Mouse (Mus musculus) ES-Bruce4 (cell line): ENCODE data around the gene Rgl3. TPM values are rescaled to one million over a fixed set of nuclear protein-coding genes. Genes with fewer than 3 reads are reported as not detected.

ENCODE experiments used
- H3K27ac ChIP-seq: 2 replicates; pipeline ENCODE4 v1.5.1; 2012; ENCODE audit warnings: low read length, inconsistent platforms; ENCODE audit not compliant: insufficient read depth
- H3K27me3 ChIP-seq: 2 replicates; pipeline ENCODE4 v1.6.1; 2012; ENCODE audit warnings: mild to moderate bottlenecking, low read length, inconsistent platforms; ENCODE audit not compliant: control insufficient read depth, poor library complexity, insufficient read depth, severe bottlenecking
- H3K36me3 ChIP-seq: 2 replicates; pipeline ENCODE4 v1.6.1; 2012; ENCODE audit warnings: inconsistent platforms, mild to moderate bottlenecking, low read length, moderate library complexity; ENCODE audit not compliant: control insufficient read depth, poor library complexity, insufficient read depth, severe bottlenecking
- H3K4me1 ChIP-seq: one replicate; pipeline ENCODE4 v1.8.1; 2011; ENCODE audit warnings: low read length; ENCODE audit not compliant: control insufficient read depth, insufficient read depth
- H3K4me3 ChIP-seq: 2 replicates; pipeline ENCODE4 v1.5.1; 2011; ENCODE audit warnings: low read depth, mild to moderate bottlenecking, low read length
- H3K9ac ChIP-seq: 2 replicates; pipeline ENCODE4 v1.6.1; 2012; ENCODE audit warnings: low read depth, mild to moderate bottlenecking, inconsistent platforms; ENCODE audit not compliant: poor library complexity, severe bottlenecking
- H3K9me3 ChIP-seq: replicated peaks from 2 replicates; pipeline ENCODE4 v1.6.1; 2012; ENCODE audit warnings: mild to moderate bottlenecking, low read length, inconsistent platforms; ENCODE audit not compliant: control insufficient read depth, poor library complexity, insufficient read depth, severe bottlenecking
- CTCF ChIP-seq: IDR thresholded peaks from one replicate; pipeline ENCODE4 v1.8.1; 2011; ENCODE audit warnings: low read depth, low read length
- EP300 ChIP-seq: IDR thresholded peaks from 2 replicates; pipeline ENCODE4 v1.6.1; 2011; ENCODE audit warnings: low read depth, low read length; ENCODE audit not compliant: insufficient read depth
- POLR2A ChIP-seq: IDR thresholded peaks from one replicate; pipeline ENCODE4 v1.8.1; 2011; ENCODE audit warnings: low read length; ENCODE audit not compliant: insufficient read depth
- polyA plus RNA-seq: library from polyadenylated mRNA; stranded (reverse); fragments of >200 nt; gene quantifications from 2 replicates; pipeline ENCODE4 v1.2.4, GENCODE M21; 2011; ENCODE audit warnings: low read depth; ENCODE audit not compliant: missing spikeins, insufficient read depth, insufficient read length

The Rgl3 gene
- polyA plus RNA-seq, 1 experiment, result 9.2 TPM

DNA sequence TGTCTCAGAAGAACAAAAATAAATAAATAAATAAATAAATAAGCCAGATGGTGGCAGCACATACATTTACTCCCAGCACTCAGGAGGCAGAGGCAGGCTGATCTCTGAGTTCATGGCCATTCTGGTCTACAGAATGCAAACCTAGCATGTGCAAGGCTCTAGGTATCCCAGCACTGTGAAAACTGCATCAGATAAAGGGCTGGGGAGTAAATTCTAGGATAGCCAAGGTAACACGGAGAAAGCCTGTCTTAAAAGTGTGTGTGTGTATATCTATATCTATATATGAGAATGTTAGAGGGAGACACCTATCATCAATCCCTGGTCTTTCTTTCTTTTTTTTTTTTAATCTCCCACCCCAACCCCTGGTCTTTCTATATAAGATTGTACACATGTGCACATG is 63.7 kb downstream of the Rgl3 start:
- H3K27ac ChIP-seq, result no peak overlapping the region
- no peak for TF ChIP-seq CTCF
- no peaks in the 10 kb centered on the region for H3K9me3 ChIP-seq
- H3K27me3 ChIP-seq, result no peaks in the 10 kb centered on the region
- H3K36me3 ChIP-seq, result no peaks in the 10 kb centered on the region
- no peak overlapping the region for H3K4me3 ChIP-seq
- H3K9ac ChIP-seq, result no peak overlapping the region
- no peaks in the 10 kb centered on the region for H3K4me1 ChIP-seq

- Histone ChIP-seq H3K27ac (no peak overlapping the region), H3K9ac (no peak overlapping the region), H3K36me3 (no peaks in the 10 kb centered on the region), H3K27me3 (no peaks in the 10 kb centered on the region), H3K9me3 (no peaks in the 10 kb centered on the region), H3K4me1 (no peaks in the 10 kb centered on the region), H3K4me3 (no peak overlapping the region)
- TF ChIP-seq CTCF (no peak), EP300 (no peak), POLR2A (no peak)
Observed at GRCm38 (mm10) chr9:21925034-21925433, 64.2 kb downstream of the Rgl3 start.

DNA sequence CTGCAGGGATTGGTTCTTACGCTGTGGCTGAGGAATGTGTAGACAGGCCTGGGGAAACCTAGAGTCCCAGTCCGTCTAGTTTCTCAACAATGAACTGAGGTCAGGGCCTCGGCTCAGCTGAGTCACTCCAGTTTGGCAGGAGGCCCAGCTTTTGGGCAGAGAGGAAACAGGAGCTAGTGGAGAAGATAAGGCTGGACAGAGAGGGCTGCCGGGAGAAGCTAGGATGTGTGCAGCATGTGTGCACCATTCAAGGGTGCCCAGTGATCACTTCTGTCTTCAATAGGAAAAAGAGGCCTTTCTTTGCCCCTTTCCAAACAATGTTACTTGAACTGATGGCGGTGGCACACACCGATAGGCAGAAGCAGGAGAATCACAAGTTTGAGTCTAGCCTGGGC is 65.2 kb downstream of the Rgl3 start:
- Histone ChIP-seq H3K4me1 (no peaks in the 10 kb centered on the region), H3K27ac (0 out of 2 replicates have a peak overlapping the region, but pooled peaks have one; percentile 12), H3K9ac (no peak overlapping the region), H3K9me3 (no peaks in the 10 kb centered on the region), H3K4me3 (no peak overlapping the region), H3K36me3 (no peaks in the 10 kb centered on the region), H3K27me3 (no peaks in the 10 kb centered on the region)
- no peak for TF ChIP-seq EP300
- no peak for TF ChIP-seq POLR2A
- TF ChIP-seq CTCF, result no peak

GRCm38 (mm10) chr9:21923490-21924098 is 65.7 kb downstream of the Rgl3 start:
- no peak overlapping the region; the same call in 1 of the 2 replicates for H3K27ac ChIP-seq
- H3K9ac ChIP-seq, result no peak overlapping the region
- H3K27me3 ChIP-seq, result no peaks in the 10 kb centered on the region
- no peaks in the 10 kb centered on the region for H3K36me3 ChIP-seq
- no peak overlapping the region for H3K4me3 ChIP-seq
- no peaks in the 10 kb centered on the region for H3K9me3 ChIP-seq
- no peaks in the 10 kb centered on the region for H3K4me1 ChIP-seq
- TF ChIP-seq POLR2A, result no peak
- TF ChIP-seq CTCF, result no peak
- TF ChIP-seq EP300, result no peak

DNA sequence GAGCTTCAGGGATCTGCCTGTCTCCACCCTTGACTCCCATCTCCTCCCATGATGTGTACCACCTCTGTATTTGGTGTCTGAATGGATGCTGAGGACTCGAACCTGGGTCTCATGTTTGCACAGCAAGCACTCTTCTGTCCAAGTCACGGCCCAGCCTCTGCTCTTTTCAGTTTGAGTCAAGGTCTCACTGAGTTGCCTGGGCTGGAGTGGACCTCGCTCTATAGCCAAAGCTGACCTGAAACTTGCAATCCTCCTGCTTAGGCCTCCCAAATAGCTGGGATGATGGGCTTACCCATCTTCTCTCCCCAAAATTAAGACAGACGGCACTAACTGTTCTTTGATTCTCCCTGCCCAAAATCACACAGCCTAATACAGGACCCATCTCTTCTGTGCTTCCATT is 66.2 kb downstream of the Rgl3 start:
- no peak overlapping the region for H3K9ac ChIP-seq
- no peaks in the 10 kb centered on the region for H3K36me3 ChIP-seq
- H3K9me3 ChIP-seq, result no peaks in the 10 kb centered on the region
- H3K27me3 ChIP-seq, result no peaks in the 10 kb centered on the region
- H3K27ac ChIP-seq, result no peak overlapping the region
- no peaks in the 10 kb centered on the region for H3K4me1 ChIP-seq
- TF ChIP-seq POLR2A (no peak), CTCF (no peak), EP300 (no peak)
- no peak overlapping the region for H3K4me3 ChIP-seq

Other genes with a start within 250 kb of the Rgl3 start
- gene Spc24, start 229.1 kb downstream of the Rgl3 start, polyA plus RNA-seq, result 56.6 and 62.5 TPM in 2 replicates
- 62.3 and 63.5 TPM in 2 replicates for gene Kank2, start 190.7 kb downstream of the Rgl3 start, polyA plus RNA-seq
- gene Angptl8, start 153.9 kb downstream of the Rgl3 start, polyA plus RNA-seq, result not detected in 2 replicates
- gene Dock6, start 136.8 kb downstream of the Rgl3 start, polyA plus RNA-seq, result 74.9 and 80.8 TPM in 2 replicates
- gene Rab3d, start 71.3 kb downstream of the Rgl3 start, polyA plus RNA-seq, result 5.7 and 7.8 TPM in 2 replicates
- 2.9 and 4.9 TPM in 2 replicates for gene Ccdc159, start 62.0 kb downstream of the Rgl3 start, polyA plus RNA-seq
- gene Tmem205, start 61.9 kb downstream of the Rgl3 start, polyA plus RNA-seq, result 19.9 and 21.4 TPM in 2 replicates
- 5.4 and 5.6 TPM in 2 replicates for gene Plppr2, start 52.4 kb downstream of the Rgl3 start, polyA plus RNA-seq
- gene Swsap1, start 33.7 kb downstream of the Rgl3 start, polyA plus RNA-seq, result 8.5 TPM in 2 replicates
- 0.57 and 1.9 TPM in 2 replicates for gene Epor, start 25.9 kb downstream of the Rgl3 start, polyA plus RNA-seq
- 1.6 and 2.8 TPM in 2 replicates for gene Ccdc151, start 13.2 kb upstream of the Rgl3 start, polyA plus RNA-seq
- gene Prkcsh, start 13.4 kb upstream of the Rgl3 start, polyA plus RNA-seq, result 108 and 116 TPM in 2 replicates
- 8.3 and 10.6 TPM in 2 replicates for gene Elavl3, start 62.6 kb upstream of the Rgl3 start, polyA plus RNA-seq
- not detected in 2 replicates for gene Gm49318, start 81.8 kb upstream of the Rgl3 start, polyA plus RNA-seq
- gene Zfp653, start 81.9 kb upstream of the Rgl3 start, polyA plus RNA-seq, result 7.2 and 8.8 TPM in 2 replicates
- gene Ecsit, start 96.0 kb upstream of the Rgl3 start, polyA plus RNA-seq, result 20.9 and 21.9 TPM in 2 replicates
- 7.8 and 10.1 TPM in 2 replicates for gene Cnn1, start 109.8 kb upstream of the Rgl3 start, polyA plus RNA-seq
- gene Elof1, start 127.7 kb upstream of the Rgl3 start, polyA plus RNA-seq, result 48.4 and 49.8 TPM in 2 replicates
- 6.1 and 7.6 TPM in 2 replicates for gene Acp5, start 146.3 kb upstream of the Rgl3 start, polyA plus RNA-seq
- gene Pigyl, start 167.4 kb upstream of the Rgl3 start, polyA plus RNA-seq, result 83.8 and 86.5 TPM in 2 replicates
- gene Zfp872, start 198.6 kb upstream of the Rgl3 start, polyA plus RNA-seq, result 1.2 and 1.4 TPM in 2 replicates
- 34.4 and 41.6 TPM in 2 replicates for gene Zfp809, start 236.3 kb upstream of the Rgl3 start, polyA plus RNA-seq